Mouse (Mus musculus) spleen, adult 2 months (tissue): Measurements from ENCODE around the gene Gm20388. TPM values are rescaled to one million over a fixed set of nuclear protein-coding genes. Genes with fewer than 3 reads are reported as not detected.

Source experiments
- DNase-seq, 2 experiments: peaks; one replicate each; pipeline versions ENCODE4 v3.0.0 to v3.0.0-alpha.2; 2012 to 2021; ENCODE audit warnings: low spot score in 2 of 2, low read depth in 1 of 2
- H3K27ac ChIP-seq: fragments of 200-500 bp; 2 replicates; pipeline ENCODE4 v1.5.1; 2012; ENCODE audit warnings: low read length, inconsistent platforms; ENCODE audit not compliant: insufficient read depth
- H3K27me3 ChIP-seq: fragments of 200-500 bp; 2 replicates; pipeline ENCODE4 v1.6.1; 2012; ENCODE audit warnings: mild to moderate bottlenecking, moderate library complexity, low read length, inconsistent platforms; ENCODE audit not compliant: control insufficient read depth, insufficient read depth
- H3K36me3 ChIP-seq: fragments of 200-500 bp; 2 replicates; pipeline ENCODE4 v1.6.1; 2012; ENCODE audit warnings: mild to moderate bottlenecking, low read length, inconsistent platforms; ENCODE audit not compliant: control insufficient read depth, insufficient read depth
- H3K4me1 ChIP-seq: fragments of 200-500 bp; 2 replicates; pipeline ENCODE4 v1.6.1; 2011; ENCODE audit warnings: inconsistent platforms; ENCODE audit not compliant: control insufficient read depth, insufficient read depth, insufficient read length
- H3K4me3 ChIP-seq: fragments of 200-500 bp; 2 replicates; pipeline ENCODE4 v1.5.1; 2011; ENCODE audit warnings: mild to moderate bottlenecking, inconsistent platforms; ENCODE audit not compliant: insufficient read depth, insufficient read length; ENCODE audit errors: extremely low read depth
- CTCF ChIP-seq: fragments of 200-500 bp; IDR thresholded peaks from 2 replicates; pipeline ENCODE4 v1.5.1; 2011; ENCODE audit warnings: mild to moderate bottlenecking, inconsistent platforms; ENCODE audit not compliant: insufficient read depth, insufficient read length, insufficient replicate concordance; ENCODE audit errors: extremely low read depth
- POLR2A ChIP-seq: fragments of 200-500 bp; IDR thresholded peaks from 2 replicates; pipeline ENCODE4 v1.6.1; 2011; ENCODE audit warnings: low read depth, low read length, inconsistent platforms
- WGBS: fragments of 180-500 bp; shearing (Covaris S2); methylation state at CpG from one replicate; pipeline ENCODE4 v1.1.7; 2018; 5-methylcytosine and 5-hydroxymethylcytosine counted together
- polyA plus RNA-seq: library from polyadenylated mRNA; depleted of rRNA; stranded (reverse); fragments of >200 nt; gene quantifications from 2 replicates; pipeline ENCODE4 v1.2.3, GENCODE M21; 2012

Gene Gm20388
- polyA plus RNA-seq, 1 experiment = 26.1 TPM

DNA sequence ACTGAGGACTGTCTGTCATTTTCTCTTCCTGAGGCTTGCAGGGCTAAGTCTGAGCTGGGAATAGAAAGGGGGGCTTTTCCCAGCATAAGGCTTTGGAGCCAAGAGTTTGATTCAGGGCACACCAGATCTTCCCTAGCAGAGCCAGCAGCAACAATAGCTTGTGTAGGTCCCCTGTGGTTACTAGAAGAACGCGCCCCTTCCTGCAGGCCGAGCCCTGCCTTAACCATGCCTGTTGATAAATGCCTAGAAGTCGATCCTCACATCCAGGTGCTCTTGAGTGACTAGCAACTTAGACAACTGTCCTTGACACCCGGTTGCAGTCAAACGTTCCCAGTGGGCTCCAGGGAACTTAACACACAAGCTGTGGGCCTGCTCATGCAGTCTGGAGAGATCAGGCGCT lies 512.9 kb downstream of the Gm20388 start:
- no peaks in the 10 kb centered on the region for H3K4me1 ChIP-seq
- 32% methylated on average over 7 of the region's 7 CpGs for WGBS
- DNase-seq = no peak
- H3K27ac ChIP-seq = no peak overlapping the region
- H3K27me3 ChIP-seq = no peaks in the 10 kb centered on the region
- H3K36me3 ChIP-seq = no peaks in the 10 kb centered on the region
- H3K4me3 ChIP-seq = no peak overlapping the region
- TF ChIP-seq POLR2A (no peak), CTCF (no peak)

DNA sequence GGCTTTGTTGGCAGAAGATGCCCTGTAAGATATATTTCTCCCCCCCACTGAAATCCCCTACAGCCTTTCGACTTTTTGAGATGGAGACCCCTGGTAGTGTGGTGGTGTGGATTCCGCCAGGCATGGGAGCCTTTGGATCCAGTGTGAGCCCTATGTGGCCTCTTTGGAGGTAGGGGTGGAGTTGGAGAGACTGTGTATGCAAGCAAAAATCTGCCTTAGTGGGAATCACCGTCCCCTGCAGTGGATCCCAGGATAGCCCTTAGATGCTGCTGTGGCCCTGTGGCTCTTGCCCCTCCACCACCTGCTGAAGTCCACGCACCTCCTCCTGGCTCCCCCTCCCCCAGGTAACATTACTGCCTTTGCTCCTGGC lies 514.2 kb downstream of the Gm20388 start:
- 90% methylated on average over 4 of the region's 4 CpGs for WGBS
- no peaks in the 10 kb centered on the region for H3K36me3 ChIP-seq
- DNase-seq = no peak
- no peaks in the 10 kb centered on the region for H3K4me1 ChIP-seq
- no peaks in the 10 kb centered on the region for H3K27me3 ChIP-seq
- H3K4me3 ChIP-seq = no peak overlapping the region
- no peak overlapping the region for H3K27ac ChIP-seq
- TF ChIP-seq CTCF = no peak
- no peak for TF ChIP-seq POLR2A

DNA sequence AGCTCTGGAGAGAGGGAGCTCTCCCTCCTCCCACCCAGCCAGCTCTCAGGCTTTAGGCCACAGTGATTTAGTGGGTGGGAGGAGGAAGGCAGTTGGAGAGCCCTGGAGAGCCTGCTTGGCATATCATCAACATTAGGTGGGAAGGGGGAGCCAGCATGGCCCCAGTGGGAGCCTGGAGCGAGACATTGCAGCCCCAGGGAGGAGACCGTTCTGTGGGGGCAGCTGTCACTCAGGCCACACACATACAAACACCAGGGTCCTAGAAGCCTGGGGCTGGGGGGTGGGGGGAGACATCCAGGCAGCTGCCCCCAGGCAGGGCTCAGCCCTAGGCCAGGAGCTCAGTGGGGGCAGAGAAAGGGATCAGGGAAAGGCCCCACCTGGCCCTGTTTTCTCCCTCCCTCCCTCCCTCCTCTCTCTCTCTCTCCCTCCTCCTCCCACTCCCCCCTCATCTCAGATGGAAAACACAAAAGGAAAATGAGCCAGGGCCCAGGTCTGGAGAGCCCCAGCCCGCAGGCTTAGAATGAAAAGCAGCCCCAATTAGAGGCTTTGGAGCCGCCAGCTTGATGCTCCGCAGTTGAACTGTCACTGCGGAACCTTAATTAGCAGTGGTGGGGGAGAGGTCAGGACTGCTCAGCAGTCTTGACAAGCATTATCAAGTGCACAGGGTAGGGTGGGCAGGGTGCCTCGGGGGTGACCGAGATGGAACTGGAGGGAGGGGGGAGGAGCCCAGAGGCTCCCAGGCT lies 514.7 kb downstream of the Gm20388 start:
- Histone ChIP-seq H3K27me3 (no peaks in the 10 kb centered on the region), H3K36me3 (no peaks in the 10 kb centered on the region), H3K4me1 (no peaks in the 10 kb centered on the region), H3K27ac (no peak overlapping the region), H3K4me3 (no peak overlapping the region)
- TF ChIP-seq CTCF (no peak), POLR2A (no peak)
- 85% methylated on average over 8 of the region's 8 CpGs for WGBS
- DNase-seq = no peak

DNA sequence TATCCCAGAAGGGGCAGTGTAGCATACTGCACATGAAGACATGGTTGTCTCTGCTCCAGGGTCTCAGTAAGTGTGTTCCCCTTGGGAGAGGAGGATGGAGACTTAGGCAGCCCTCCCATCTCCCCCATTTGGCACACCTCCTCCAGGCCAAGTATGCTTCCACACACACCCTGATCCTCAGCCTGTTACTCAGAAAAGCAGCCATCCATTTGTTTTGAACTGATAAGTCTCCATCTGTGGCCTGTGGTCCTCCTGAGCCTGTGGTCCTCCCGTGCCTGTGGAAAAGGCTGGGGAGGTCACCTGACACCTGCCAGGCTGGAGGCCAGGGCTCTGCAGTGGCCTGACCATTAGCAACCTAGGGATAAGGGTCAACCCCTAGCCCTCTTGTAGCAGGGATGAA lies 515.5 kb downstream of the Gm20388 start:
- Histone ChIP-seq H3K27ac (no peak overlapping the region), H3K36me3 (no peaks in the 10 kb centered on the region), H3K4me1 (no peaks in the 10 kb centered on the region), H3K4me3 (no peak overlapping the region), H3K27me3 (no peaks in the 10 kb centered on the region)
- TF ChIP-seq CTCF = no peak
- TF ChIP-seq POLR2A = no peak
- DNase-seq = no peak
- WGBS = 77% methylated on average over 1 of the region's 1 CpGs

DNA sequence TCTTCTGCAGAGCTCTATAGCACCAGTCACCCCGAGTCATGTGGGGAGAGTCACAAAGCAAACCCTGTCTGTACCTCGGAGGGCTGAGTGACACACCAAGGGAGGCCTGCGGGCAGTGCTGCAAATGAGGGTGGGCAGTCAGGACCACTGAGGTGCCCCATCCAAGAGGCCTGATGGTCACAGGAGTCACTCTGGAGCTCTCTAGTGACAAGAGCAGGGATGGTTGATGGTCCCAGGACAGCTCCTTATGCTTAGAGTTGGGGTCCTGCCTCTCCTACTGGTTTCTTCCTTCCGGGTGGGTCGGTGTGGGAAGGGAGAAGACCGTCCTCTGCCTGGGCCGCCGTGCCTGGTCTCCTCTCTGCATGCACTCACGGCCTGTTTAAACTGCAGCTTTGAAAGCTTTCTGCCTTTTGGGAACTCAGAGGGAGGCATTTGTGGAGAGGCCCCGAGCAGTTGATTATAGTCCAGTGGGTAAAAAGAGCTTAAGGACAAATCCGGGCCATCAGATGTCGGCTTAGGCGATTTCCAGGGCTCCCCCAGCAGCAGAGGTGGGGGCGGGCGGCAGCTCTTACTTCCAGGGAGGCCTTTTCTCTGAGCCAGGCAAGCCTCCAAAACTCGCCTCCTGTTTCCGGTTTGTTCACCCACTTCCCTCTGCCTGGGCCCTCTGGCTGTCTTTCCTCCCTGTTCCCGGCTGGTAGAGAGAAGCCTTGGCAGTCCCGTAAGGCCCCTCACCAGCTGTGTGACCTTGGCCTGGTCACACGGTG lies 516.2 kb downstream of the Gm20388 start:
- H3K4me3 ChIP-seq = no peak overlapping the region
- no peak for DNase-seq
- WGBS = 61% methylated on average over 20 of the region's 20 CpGs

DNA sequence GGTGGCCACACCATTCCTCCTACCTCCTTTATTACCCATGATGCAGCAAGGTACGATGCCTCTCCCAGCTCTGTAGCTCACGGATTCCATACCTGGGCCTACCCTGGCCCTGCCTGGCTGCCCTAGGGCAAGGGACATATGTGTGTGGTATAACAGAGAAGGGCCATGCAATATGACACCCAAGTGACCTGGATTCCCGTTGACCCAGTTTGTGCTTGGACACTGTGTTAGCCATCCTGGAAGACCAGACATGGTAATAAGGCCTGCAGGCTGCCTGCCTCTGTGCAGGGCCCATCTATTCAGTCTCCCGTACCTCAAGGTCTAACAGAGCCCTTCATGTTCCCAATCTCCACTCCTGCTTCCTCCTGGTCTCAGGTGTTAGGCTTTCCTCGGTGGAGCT lies 517.9 kb downstream of the Gm20388 start:
- no peak for DNase-seq
- 93% methylated on average over 5 of the region's 5 CpGs for WGBS
- TF ChIP-seq CTCF (no peak), POLR2A (no peak)

More for the DNA sequence above, 516.2 kb downstream of the Gm20388 start:
- Histone ChIP-seq H3K36me3 (no peaks in the 10 kb centered on the region), H3K27ac (no peak overlapping the region), H3K27me3 (no peaks in the 10 kb centered on the region), H3K4me1 (no peaks in the 10 kb centered on the region)
- TF ChIP-seq CTCF (no peak), POLR2A (no peak)

DNA sequence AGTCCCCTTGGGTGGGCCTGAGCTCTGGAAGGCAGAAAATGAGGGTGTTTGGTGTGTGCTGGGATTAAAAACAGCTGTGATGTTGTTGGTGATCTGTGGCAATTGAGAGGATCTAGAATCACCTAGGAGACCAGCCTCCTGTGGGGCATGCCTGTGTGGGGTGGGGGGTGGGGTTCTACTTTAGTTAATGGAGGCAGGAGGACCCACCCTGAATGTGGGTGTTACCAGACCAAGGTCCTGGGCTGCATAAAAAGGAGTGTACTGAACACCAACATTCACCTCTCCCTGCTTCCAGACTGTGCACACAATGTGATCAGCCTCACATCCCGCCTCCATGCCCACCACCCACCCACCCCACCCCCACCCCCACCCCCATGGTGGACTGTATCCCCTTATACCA lies 518.5 kb downstream of the Gm20388 start:
- H3K27me3 ChIP-seq = no peaks in the 10 kb centered on the region
- H3K36me3 ChIP-seq = no peaks in the 10 kb centered on the region
- 90% methylated on average over 1 of the region's 1 CpGs for WGBS
- no peaks in the 10 kb centered on the region for H3K4me1 ChIP-seq
- H3K27ac ChIP-seq = no peak overlapping the region
- DNase-seq = no peak
- H3K4me3 ChIP-seq = no peak overlapping the region
- TF ChIP-seq CTCF = no peak
- no peak for TF ChIP-seq POLR2A

More for the DNA sequence above, 517.9 kb downstream of the Gm20388 start:
- no peaks in the 10 kb centered on the region for H3K36me3 ChIP-seq
- no peaks in the 10 kb centered on the region for H3K27me3 ChIP-seq
- H3K4me1 ChIP-seq = no peaks in the 10 kb centered on the region
- H3K4me3 ChIP-seq = no peak overlapping the region
- H3K27ac ChIP-seq = no peak overlapping the region
